Mouse (Mus musculus) regulatory T cell (primary cell): Measurements from ENCODE around the gene Tnfrsf9.

ENCODE experiments used
- in situ Hi-C: fragments of 300-600 bp; cut with MboI, MseI; formaldehyde crosslinking; loops from one replicate; pipeline ENCODE4 v1.15.1; 2025; ENCODE audit warnings: high pct_unique_total_duplicates

Tnfrsf9 gene

GRCm38 (mm10) chr4:150926924-150927705 is 12.8 kb downstream of the Tnfrsf9 start:
- in situ Hi-C loops, result no loop called here

GRCm38 (mm10) chr4:150927789-150928188 is 13.4 kb downstream of the Tnfrsf9 start:
- in situ Hi-C loops, result no loop called here

- in situ Hi-C loops, result no loop called here
These were observed 19.1 kb downstream of the Tnfrsf9 start for GRCm38 (mm10) chr4:150933503-150933902.

GRCm38 (mm10) chr4:150937293-150938062 is 23.1 kb downstream of the Tnfrsf9 start:
- in situ Hi-C loops, result no loop called here

- in situ Hi-C loops, result no loop called here
These were observed 23.7 kb downstream of the Tnfrsf9 start for GRCm38 (mm10) chr4:150938063-150938452.

- in situ Hi-C loops, result no loop called here
These were observed 25.8 kb downstream of the Tnfrsf9 start for GRCm38 (mm10) chr4:150939991-150940651.

GRCm38 (mm10) chr4:150944707-150945106 is 30.3 kb downstream of the Tnfrsf9 start:
- in situ Hi-C loops, result no loop called here

GRCm38 (mm10) chr4:150950972-150951371 is 36.6 kb downstream of the Tnfrsf9 start:
- in situ Hi-C loops, result no loop called here

- in situ Hi-C loops, result no loop called here
These were observed 42.2 kb downstream of the Tnfrsf9 start for GRCm38 (mm10) chr4:150956369-150957105.

- in situ Hi-C loops, result no loop called here
These were observed 42.7 kb downstream of the Tnfrsf9 start for GRCm38 (mm10) chr4:150957106-150957458.

- in situ Hi-C loops, result no loop called here
These were observed 44.2 kb downstream of the Tnfrsf9 start for GRCm38 (mm10) chr4:150958536-150958935.

- in situ Hi-C loops, result no loop called here
These were observed 47.9 kb downstream of the Tnfrsf9 start for GRCm38 (mm10) chr4:150962231-150962630.

GRCm38 (mm10) chr4:150963711-150964110 is 49.3 kb downstream of the Tnfrsf9 start:
- in situ Hi-C loops, result no loop called here

- in situ Hi-C loops, result no loop called here
These were observed 50.5 kb downstream of the Tnfrsf9 start for GRCm38 (mm10) chr4:150964635-150965554.

- in situ Hi-C loops, result no loop called here
These were observed 51.2 kb downstream of the Tnfrsf9 start for GRCm38 (mm10) chr4:150965555-150965951.

- in situ Hi-C loops, result no loop called here
These were observed 52.2 kb downstream of the Tnfrsf9 start for GRCm38 (mm10) chr4:150966556-150966955.

GRCm38 (mm10) chr4:150968956-150969355 is 54.6 kb downstream of the Tnfrsf9 start:
- in situ Hi-C loops, result no loop called here

GRCm38 (mm10) chr4:150973264-150973663 is 58.9 kb downstream of the Tnfrsf9 start:
- in situ Hi-C loops, result no loop called here

- in situ Hi-C loops, result loop anchor here (5.0 kb wide), 1 partner anchor 152 kb away; no protein-coding TSS in a partner anchor
These were observed 60.8 kb downstream of the Tnfrsf9 start for GRCm38 (mm10) chr4:150975145-150975544.

- in situ Hi-C loops, result loop anchor here (5.0 kb wide), 1 partner anchor 149 kb away; no protein-coding TSS in a partner anchor
These were observed 64.0 kb downstream of the Tnfrsf9 start for GRCm38 (mm10) chr4:150978156-150978910.
